In genomic region chr4:136285811-136286371, GRCm38 (mm10) we compare ENCODE assay signal across 8 mouse cellular contexts. TPM values are rescaled to one million over a fixed set of nuclear protein-coding genes. Genes with fewer than 3 reads are reported as not detected.
DNase-seq lines count a peak whose midpoint lies in the region; ATAC-seq lines count a peak whose summit lies in the region.

No protein-coding gene starts in this region.

- intact Hi-C loops in gastrocnemius, postnatal 14 days (cut with DNase I; ENCODE audit: low total_unique reads) = no loop called here
- intact Hi-C loops in left cerebral cortex, postnatal 10 days (cut with DNase I) = no loop called here

- ATAC-seq in inflammation-experienced regulatory T-cells, adult 6 months = peak; percentile 91
- peak; percentile 91 for ATAC-seq in megakaryocyte-erythroid progenitor cell, adult 5-6 weeks (replicated peaks; ENCODE audit: low FRiP score, low TSS enrichment, poor library complexity, severe bottlenecking)

- DNase-seq in adrenal gland, adult (ENCODE audit: inconsistent age in 2 of 2, low spot score in 1 of 2) = peak; percentile 97 to 98
- peak; percentile 97 for DNase-seq in embryo, embryonic 10.5 days (ENCODE audit: low spot score)
- peak; percentile 97 for DNase-seq in gastrocnemius, postnatal 14 days
- DNase-seq in left cerebral cortex, postnatal 10 days (ENCODE audit: extremely low spot score in 1 of 2, low spot score in 2 of 2) = peak; percentile 97
- peak; percentile 95 for DNase-seq in right cerebral cortex, postnatal 25 days
- peak; percentile 94 to 96 for DNase-seq in urinary bladder, postnatal 4 days (ENCODE audit: low spot score in 2 of 2)

RNA-seq across cellular contexts. Expression of gene Zfp46, which starts 1.4 kb away (rescaled TPM):
- 10 to 100 TPM; 35.9 to 47.2 TPM for total RNA-seq in gastrocnemius, postnatal 14 days (2021)
- polyA plus RNA-seq in inflammation-experienced regulatory T-cells, adult 6 months (2017; shearing (Covaris generic)) = 10 to 100 TPM in 1 of 3 experiments, 1 to 10 TPM in 2; 6.2 to 10.4 (median 8.1) TPM
- 100 to 1,000 TPM; 115 to 116 TPM for total RNA-seq in left cerebral cortex, postnatal 10 days (2021)
- total RNA-seq in megakaryocyte-erythroid progenitor cell, adult 5-6 weeks (2014; fragmentation: Nextera tagmentation) = 7.3 and 9.4 TPM in 2 replicates
- 8.0 and 9.0 TPM in 2 replicates for total RNA-seq in megakaryocyte-erythroid progenitor cell, adult 5-6 weeks (2017)

RNA-seq across cellular contexts. Expression of gene Hnrnpr, which starts 24.9 kb away (rescaled TPM):
- 10 to 100 TPM; 23.0 to 30.3 TPM for total RNA-seq in gastrocnemius, postnatal 14 days (2021)
- polyA plus RNA-seq in inflammation-experienced regulatory T-cells, adult 6 months (2017; shearing (Covaris generic)) = 100 to 1,000 TPM in 1 of 3 experiments, 10 to 100 TPM in 2; 97.2 to 105 (median 98.5) TPM
- 100 to 1,000 TPM; 107 to 121 TPM for total RNA-seq in left cerebral cortex, postnatal 10 days (2021)
- 101 and 115 TPM in 2 replicates for total RNA-seq in megakaryocyte-erythroid progenitor cell, adult 5-6 weeks (2014; fragmentation: Nextera tagmentation)
- 218 and 222 TPM in 2 replicates for total RNA-seq in megakaryocyte-erythroid progenitor cell, adult 5-6 weeks (2017)

RNA-seq across cellular contexts. Expression of gene Tcea3, which starts 38.4 kb away (rescaled TPM):
- 100 to 1,000 TPM; 212 to 226 TPM for total RNA-seq in gastrocnemius, postnatal 14 days (2021)
- under 1 TPM in 2 of 3 experiments, not detected in 1; 0.29 to 0.65 TPM for polyA plus RNA-seq in inflammation-experienced regulatory T-cells, adult 6 months (2017; shearing (Covaris generic))
- 1 to 10 TPM in 1 of 2 experiments, under 1 TPM in 1; 0.51 to 1.0 TPM for total RNA-seq in left cerebral cortex, postnatal 10 days (2021)
- total RNA-seq in megakaryocyte-erythroid progenitor cell, adult 5-6 weeks (2014; fragmentation: Nextera tagmentation) = not detected in 2 replicates
- total RNA-seq in megakaryocyte-erythroid progenitor cell, adult 5-6 weeks (2017) = not detected in 2 replicates

Comparison
In these comparisons a context has a peak if more than half of its experiments do, and no peak if none do; other contexts are left out.
1. Peak in every context shown above with its lines: DNase-seq and ATAC-seq.
2. RNA of gene Tcea3, which starts 38.4 kb away (total RNA-seq): 212 to 226 TPM in gastrocnemius, postnatal 14 days; 0.51 to 1.0 TPM in left cerebral cortex, postnatal 10 days and not detected in megakaryocyte-erythroid progenitor cell, adult 5-6 weeks; every median in the first group is over 100 times any median in the second.